Mouse (Mus musculus) intestine, embryonic 16.5 days (tissue): ENCODE measurements around the gene Pitpnc1. TPM values are rescaled to one million over a fixed set of nuclear protein-coding genes. Genes with fewer than 3 reads are reported as not detected.
A peak's percentile ranks its signal among the peaks of the same experiment; 100 is the strongest.

Experiments used
- ATAC-seq: fragments of 200-750 bp; cut with Nextera tagmentation; 2 replicates; pipeline ENCODE4 v1.8.0; 2017; ENCODE audit warnings: moderate TSS enrichment, moderate library complexity
- H3K27ac ChIP-seq: fragments of 300-500 bp; sonication (generic); 2 replicates; pipeline ENCODE4 v1.5.1; 2014; ENCODE audit warnings: mild to moderate bottlenecking, low read length
- H3K27me3 ChIP-seq: fragments of 300-500 bp; sonication (generic); replicated peaks from 2 replicates; pipeline ENCODE4 v1.6.1; 2014; ENCODE audit warnings: low read length, control low read depth, mixed read lengths; ENCODE audit not compliant: control insufficient read depth, insufficient read depth
- H3K36me3 ChIP-seq: fragments of 300-500 bp; sonication (generic); 2 replicates; pipeline ENCODE4 v1.6.1; 2014; ENCODE audit warnings: low read length, control low read depth; ENCODE audit not compliant: control insufficient read depth, insufficient read depth
- H3K4me1 ChIP-seq: fragments of 300-500 bp; sonication (generic); 2 replicates; pipeline ENCODE4 v1.6.1; 2014; ENCODE audit warnings: low read length, control low read depth, mixed read lengths; ENCODE audit not compliant: control insufficient read depth, insufficient read depth
- H3K4me2 ChIP-seq: fragments of 300-500 bp; sonication (generic); 2 replicates; pipeline ENCODE4 v1.6.1; 2014; ENCODE audit warnings: low read depth, low read length, control low read depth
- H3K4me3 ChIP-seq: fragments of 300-500 bp; sonication (generic); 2 replicates; pipeline ENCODE4 v1.5.1; 2014; ENCODE audit warnings: mild to moderate bottlenecking, low read length
- H3K9ac ChIP-seq: fragments of 300-500 bp; sonication (generic); 2 replicates; pipeline ENCODE4 v1.6.1; 2014; ENCODE audit warnings: low read depth, low read length
- H3K9me3 ChIP-seq: fragments of 300-500 bp; sonication (generic); 2 replicates; pipeline ENCODE4 v1.6.1; 2016; ENCODE audit warnings: low read length, control low read depth; ENCODE audit not compliant: control insufficient read depth
- WGBS: fragments of 180-500 bp; shearing (Covaris S2); extraction: QIAGEN DNeasy Blood & Tissue Kit; methylation state at CpG from one replicate; pipeline ENCODE4 v1.1.7; 2014; 5-methylcytosine and 5-hydroxymethylcytosine counted together
- polyA plus RNA-seq: library from polyadenylated mRNA; unstranded; fragments of >200 nt; fragmentation: Nextera tagmentation; extraction: Ambion mirVana; gene quantifications from 2 replicates; pipeline ENCODE4 v1.2.1, GENCODE M21; 2015

The Pitpnc1 gene
- polyA plus RNA-seq, 1 experiment from 2014 or later, result 10.6 TPM

- Histone ChIP-seq H3K9me3 (no peaks in the 10 kb centered on the region), H3K4me3 (no peak overlapping the region), H3K27ac (no peak overlapping the region), H3K36me3 (no peaks in the 10 kb centered on the region), H3K9ac (no peak overlapping the region), H3K27me3 (no peaks in the 10 kb centered on the region), H3K4me2 (no peak overlapping the region), H3K4me1 (no peaks in the 10 kb centered on the region)
- ATAC-seq, result no peak
- 90% methylated on average over 7 of the region's 7 CpGs for WGBS
Measured at GRCm38 (mm10) chr11:107349756-107350155, 120.7 kb downstream of the Pitpnc1 start.

DNA sequence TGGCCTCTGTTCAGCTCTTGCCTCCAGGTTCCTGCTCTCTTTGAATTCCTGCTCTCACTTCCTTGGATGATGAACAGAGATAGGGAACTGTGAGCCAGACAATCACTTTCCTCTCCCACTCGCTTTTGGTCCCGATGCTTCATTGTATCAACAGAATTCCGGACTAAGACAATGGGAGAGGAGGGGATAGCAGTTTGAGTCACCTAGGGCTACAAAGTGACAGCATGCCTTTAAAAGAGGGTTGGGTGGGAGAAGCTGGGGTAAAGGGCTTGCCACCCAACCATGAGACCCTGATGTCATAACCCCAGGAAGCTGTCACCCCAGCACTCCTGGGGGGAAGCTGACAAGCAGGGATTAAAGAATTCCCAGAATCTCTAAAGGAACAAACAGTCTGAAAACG is 127.5 kb downstream of the Pitpnc1 start:
- ATAC-seq, result no peak
- Histone ChIP-seq H3K9me3 (no peaks in the 10 kb centered on the region), H3K4me2 (no peak overlapping the region), H3K4me3 (no peak overlapping the region), H3K9ac (no peak overlapping the region), H3K4me1 (0 out of 2 replicates have a peak, but pooled peaks cover 9% of the 10 kb centered on the region), H3K27me3 (no peaks in the 10 kb centered on the region), H3K36me3 (no peaks in the 10 kb centered on the region), H3K27ac (no peak overlapping the region)
- 81% methylated on average over 4 of the region's 4 CpGs for WGBS

GRCm38 (mm10) chr11:107342432-107342831 is 128.1 kb downstream of the Pitpnc1 start:
- ATAC-seq, result no peak
- H3K36me3 ChIP-seq, result no peaks in the 10 kb centered on the region
- no peak overlapping the region for H3K4me2 ChIP-seq
- H3K27ac ChIP-seq, result no peak overlapping the region
- H3K4me3 ChIP-seq, result no peak overlapping the region
- no peaks in the 10 kb centered on the region for H3K27me3 ChIP-seq
- WGBS, result 87% methylated on average over 1 of the region's 1 CpGs
- H3K9ac ChIP-seq, result no peak overlapping the region
- no peaks in the 10 kb centered on the region for H3K9me3 ChIP-seq
- H3K4me1 ChIP-seq, result peaks cover 11% of the 10 kb centered on the region; the same call in 1 of the 2 replicates

GRCm38 (mm10) chr11:107341293-107341692 is 129.2 kb downstream of the Pitpnc1 start:
- Histone ChIP-seq H3K9ac (no peak overlapping the region), H3K36me3 (no peaks in the 10 kb centered on the region), H3K4me2 (no peak overlapping the region), H3K4me1 (peaks cover 13% of the 10 kb centered on the region; the same call in 1 of the 2 replicates), H3K27ac (no peak overlapping the region), H3K4me3 (no peak overlapping the region), H3K9me3 (no peaks in the 10 kb centered on the region), H3K27me3 (no peaks in the 10 kb centered on the region)
- WGBS, result 23% methylated on average over 15 of the region's 15 CpGs
- peak; percentile 61; the same call in 1 of the 2 replicates for ATAC-seq

- Histone ChIP-seq H3K9ac (no peak overlapping the region), H3K4me3 (no peak overlapping the region), H3K4me1 (peaks cover 16% of the 10 kb centered on the region; the same call in 1 of the 2 replicates), H3K4me2 (no peak overlapping the region), H3K36me3 (no peaks in the 10 kb centered on the region), H3K9me3 (no peaks in the 10 kb centered on the region), H3K27ac (no peak overlapping the region), H3K27me3 (no peaks in the 10 kb centered on the region)
- 17% methylated on average over 2 of the region's 2 CpGs for WGBS
- no peak for ATAC-seq
Measured at GRCm38 (mm10) chr11:107340793-107341192, 129.7 kb downstream of the Pitpnc1 start.

DNA sequence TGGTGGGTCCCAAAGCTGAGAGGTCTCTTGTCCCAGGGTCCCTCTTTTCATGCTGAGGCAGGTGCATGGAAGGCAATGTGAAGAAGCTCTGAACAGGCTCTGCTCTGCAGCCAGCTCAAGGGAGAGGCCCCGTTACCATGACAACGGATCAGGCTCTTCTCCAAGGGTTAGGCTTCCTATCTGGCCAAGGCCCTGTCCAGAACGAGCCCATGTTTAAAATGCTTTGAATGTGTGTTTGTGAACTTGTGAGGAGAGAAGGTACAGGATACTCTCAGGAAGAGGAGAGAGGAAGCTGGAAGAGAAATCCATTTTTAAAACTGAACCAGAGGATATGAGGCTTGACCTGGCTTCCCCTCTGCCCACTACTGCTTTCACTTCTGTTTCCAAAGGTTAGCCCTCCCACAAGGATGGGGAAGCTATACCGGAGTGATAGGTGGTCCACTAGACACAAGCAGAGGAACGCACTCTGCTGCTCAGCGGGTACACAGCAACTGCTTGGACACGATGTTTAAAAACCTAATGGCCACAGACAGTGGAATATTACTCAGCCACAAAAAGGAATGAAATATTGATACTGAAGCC is 131.2 kb downstream of the Pitpnc1 start:
- H3K4me1 ChIP-seq, result peaks cover 16% of the 10 kb centered on the region; the same call in 1 of the 2 replicates
- no peak overlapping the region for H3K27ac ChIP-seq
- no peaks in the 10 kb centered on the region for H3K36me3 ChIP-seq
- H3K27me3 ChIP-seq, result no peaks in the 10 kb centered on the region
- no peak for ATAC-seq
- no peak overlapping the region for H3K4me3 ChIP-seq
- 72% methylated on average over 7 of the region's 7 CpGs for WGBS
- H3K9ac ChIP-seq, result no peak overlapping the region
- H3K9me3 ChIP-seq, result no peaks in the 10 kb centered on the region
- no peak overlapping the region for H3K4me2 ChIP-seq

- Histone ChIP-seq H3K36me3 (no peaks in the 10 kb centered on the region), H3K9ac (no peak overlapping the region), H3K4me1 (peaks cover 16% of the 10 kb centered on the region; the same call in 1 of the 2 replicates), H3K4me3 (no peak overlapping the region), H3K27ac (no peak overlapping the region), H3K27me3 (no peaks in the 10 kb centered on the region), H3K9me3 (0 out of 2 replicates have a peak, but pooled peaks cover 2% of the 10 kb centered on the region), H3K4me2 (peak overlapping the region; percentile 29; the same call in 1 of the 2 replicates)
- 0 out of 2 replicates have a peak, but pooled peaks have one; percentile 7 for ATAC-seq
- WGBS, result 37% methylated on average over 18 of the region's 18 CpGs
Measured at GRCm38 (mm10) chr11:107337391-107338148, 132.9 kb downstream of the Pitpnc1 start.

GRCm38 (mm10) chr11:107335756-107336155 is 134.7 kb downstream of the Pitpnc1 start:
- H3K4me1 ChIP-seq, result peaks cover 15% of the 10 kb centered on the region; the same call in 1 of the 2 replicates
- H3K27me3 ChIP-seq, result no peaks in the 10 kb centered on the region
- 73% methylated on average over 11 of the region's 11 CpGs for WGBS
- ATAC-seq, result 0 out of 2 replicates have a peak, but pooled peaks have one; percentile 12
- H3K27ac ChIP-seq, result peak overlapping the region; percentile 69
- H3K36me3 ChIP-seq, result no peaks in the 10 kb centered on the region
- H3K9ac ChIP-seq, result no peak overlapping the region
- H3K4me2 ChIP-seq, result peak overlapping the region; percentile 13
- H3K9me3 ChIP-seq, result 0 out of 2 replicates have a peak, but pooled peaks cover 2% of the 10 kb centered on the region
- no peak overlapping the region for H3K4me3 ChIP-seq

GRCm38 (mm10) chr11:107334849-107335484 is 135.5 kb downstream of the Pitpnc1 start:
- Histone ChIP-seq H3K27me3 (no peaks in the 10 kb centered on the region), H3K4me2 (no peak overlapping the region), H3K27ac (peak overlapping the region; percentile 66), H3K9me3 (0 out of 2 replicates have a peak, but pooled peaks cover 2% of the 10 kb centered on the region), H3K4me3 (no peak overlapping the region), H3K36me3 (no peaks in the 10 kb centered on the region), H3K4me1 (peaks cover 12% of the 10 kb centered on the region; the same call in 1 of the 2 replicates), H3K9ac (no peak overlapping the region)
- WGBS, result 38% methylated on average over 15 of the region's 15 CpGs
- peak; percentile 82 for ATAC-seq
